Mouse (Mus musculus) liver, embryonic 11.5 days (tissue): Measurements from ENCODE around the gene Tbxas1. TPM values are rescaled to one million over a fixed set of nuclear protein-coding genes. Genes with fewer than 3 reads are reported as not detected.

Experiments used
- ATAC-seq: fragments of 200-750 bp; cut with Nextera tagmentation; replicated peaks from 2 replicates; pipeline ENCODE4 v1.8.0; 2017; ENCODE audit warnings: moderate number of reproducible peaks, mild to moderate bottlenecking, moderate TSS enrichment, moderate library complexity; ENCODE audit not compliant: low FRiP score
- DNase-seq: peaks from one replicate; pipeline ENCODE4 v3.0.0-alpha.2; 2017; ENCODE audit warnings: low spot score
- H3K27ac ChIP-seq: fragments of 300-500 bp; sonication (generic); 2 replicates; pipeline ENCODE4 v1.5.1; 2014; ENCODE audit warnings: mild to moderate bottlenecking, low read depth, low read length, control low read depth
- H3K27me3 ChIP-seq: fragments of 300-500 bp; sonication (generic); replicated peaks from 2 replicates; pipeline ENCODE4 v1.6.1; 2014; ENCODE audit warnings: low read length, mixed read lengths; ENCODE audit not compliant: control insufficient read depth, insufficient read depth
- H3K36me3 ChIP-seq: fragments of 300-500 bp; sonication (generic); 2 replicates; pipeline ENCODE4 v1.6.1; 2014; ENCODE audit warnings: mild to moderate bottlenecking, low read length, moderate library complexity, mixed read lengths; ENCODE audit not compliant: control insufficient read depth, insufficient read depth
- H3K4me1 ChIP-seq: fragments of 300-500 bp; sonication (generic); replicated peaks from 2 replicates; pipeline ENCODE4 v1.6.1; 2014; ENCODE audit warnings: low read length, mixed read lengths; ENCODE audit not compliant: control insufficient read depth, insufficient read depth
- H3K4me2 ChIP-seq: fragments of 300-500 bp; sonication (generic); 2 replicates; pipeline ENCODE4 v1.6.1; 2014; ENCODE audit warnings: mild to moderate bottlenecking, control low read depth, moderate library complexity
- H3K4me3 ChIP-seq: fragments of 300-500 bp; sonication (generic); 2 replicates; pipeline ENCODE4 v1.5.1; 2014; ENCODE audit warnings: low read depth, low read length, control low read depth
- H3K9ac ChIP-seq: fragments of 300-500 bp; sonication (generic); 2 replicates; pipeline ENCODE4 v1.6.1; 2014; ENCODE audit warnings: low read depth, low read length, control low read depth
- H3K9me3 ChIP-seq: fragments of 300-500 bp; sonication (generic); 2 replicates; pipeline ENCODE4 v1.6.1; 2016; ENCODE audit warnings: low read length, inconsistent platforms, mixed read lengths; ENCODE audit not compliant: control insufficient read depth
- WGBS: fragments of 180-500 bp; shearing (Covaris S2); extraction: QIAGEN DNeasy Blood & Tissue Kit; methylation state at CpG from one replicate; pipeline ENCODE4 v1.1.7; 2014; 5-methylcytosine and 5-hydroxymethylcytosine counted together
- polyA plus RNA-seq: library from polyadenylated mRNA; unstranded; fragments of >200 nt; fragmentation: Nextera tagmentation; extraction: Ambion mirVana; gene quantifications from 2 replicates; pipeline ENCODE4 v1.2.1, GENCODE M21; 2014

The Tbxas1 gene
- polyA plus RNA-seq, 1 experiment from 2014 or later: 12.0 TPM

DNA sequence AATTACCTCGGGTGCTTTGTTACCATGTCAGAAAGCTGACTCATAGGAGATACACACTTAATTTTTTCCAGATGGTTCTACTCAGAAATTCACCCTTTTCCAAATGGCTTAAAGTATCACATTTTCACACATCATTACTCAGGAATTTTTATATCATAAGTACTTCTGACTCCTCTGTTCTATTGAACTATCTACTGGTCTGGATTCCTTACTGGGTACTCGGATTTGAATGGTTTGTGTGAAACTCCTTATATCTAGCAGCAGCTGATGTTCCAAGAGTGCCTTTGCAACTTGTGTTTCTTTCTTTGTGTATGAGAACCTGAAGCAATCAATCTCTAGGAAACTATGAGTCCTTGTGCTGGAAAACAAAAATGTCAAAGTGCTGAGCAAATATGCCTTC is 81.4 kb downstream of the Tbxas1 start:
- Histone ChIP-seq H3K36me3 (no peaks in the 10 kb centered on the region), H3K4me1 (peaks cover 7% of the 10 kb centered on the region; the same call in 1 of the 2 replicates), H3K4me2 (no peak overlapping the region), H3K4me3 (no peak overlapping the region), H3K27me3 (no peaks in the 10 kb centered on the region), H3K27ac (no peak overlapping the region), H3K9ac (no peak overlapping the region), H3K9me3 (no peaks in the 10 kb centered on the region)
- DNase-seq (no peak), ATAC-seq (no peak)
- WGBS: 67% methylated on average over 2 of the region's 2 CpGs

DNA sequence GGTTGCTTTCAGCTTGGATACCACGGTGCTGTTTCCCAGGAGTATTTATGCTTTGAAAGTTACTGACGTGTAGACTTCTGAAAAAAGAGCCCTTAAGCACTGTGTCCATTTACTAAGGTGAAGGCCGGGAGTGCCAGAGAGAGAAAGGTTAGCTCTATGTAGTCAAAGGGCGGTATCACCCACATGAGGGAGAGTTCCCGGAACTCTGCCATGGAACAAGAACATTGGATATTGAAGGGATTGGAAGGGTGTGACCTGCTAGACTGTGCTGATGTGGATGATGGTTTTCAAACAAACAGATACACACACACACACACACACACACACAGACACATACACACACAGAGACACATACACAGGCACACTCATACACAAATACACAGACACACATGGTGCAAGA is 82.0 kb downstream of the Tbxas1 start:
- no peak overlapping the region for H3K4me3 ChIP-seq
- H3K9ac ChIP-seq: no peak overlapping the region
- no peaks in the 10 kb centered on the region for H3K9me3 ChIP-seq
- H3K4me1 ChIP-seq: peaks cover 7% of the 10 kb centered on the region; the same call in 1 of the 2 replicates
- no peak overlapping the region for H3K4me2 ChIP-seq
- H3K36me3 ChIP-seq: no peaks in the 10 kb centered on the region
- H3K27me3 ChIP-seq: no peaks in the 10 kb centered on the region
- no peak for DNase-seq
- no peak overlapping the region for H3K27ac ChIP-seq
- no peak for ATAC-seq
- WGBS: 77% methylated on average over 5 of the region's 5 CpGs

DNA sequence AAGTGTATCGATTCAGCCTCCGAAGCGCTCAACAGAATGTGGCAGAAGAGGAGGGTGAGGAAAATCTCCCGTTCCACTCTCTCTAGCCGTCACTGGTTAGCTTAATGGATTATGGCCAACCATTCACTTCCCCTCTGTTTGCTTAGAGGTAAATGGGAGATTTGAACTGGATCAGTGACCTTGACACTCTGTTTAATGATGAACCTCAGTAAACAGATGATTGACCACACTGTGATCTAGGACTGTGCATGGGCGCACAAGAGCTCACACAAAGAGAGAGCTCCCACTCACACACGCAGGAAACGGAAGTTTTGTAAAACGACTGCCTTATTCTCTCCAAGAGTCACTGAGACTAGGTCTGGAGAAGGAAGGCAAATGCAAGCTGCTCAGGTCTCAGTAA is 84.3 kb downstream of the Tbxas1 start:
- no peaks in the 10 kb centered on the region for H3K27me3 ChIP-seq
- H3K4me2 ChIP-seq: no peak overlapping the region
- DNase-seq (no peak), ATAC-seq (peak; percentile 47)
- H3K4me3 ChIP-seq: no peak overlapping the region
- peaks cover 7% of the 10 kb centered on the region; the same call in 1 of the 2 replicates for H3K4me1 ChIP-seq
- no peak overlapping the region for H3K9ac ChIP-seq
- H3K27ac ChIP-seq: 0 out of 2 replicates have a peak overlapping the region, but pooled peaks have one; percentile 4
- no peaks in the 10 kb centered on the region for H3K9me3 ChIP-seq
- WGBS: 79% methylated on average over 9 of the region's 9 CpGs
- no peaks in the 10 kb centered on the region for H3K36me3 ChIP-seq

- Histone ChIP-seq H3K36me3 (no peaks in the 10 kb centered on the region), H3K9me3 (no peaks in the 10 kb centered on the region), H3K27ac (no peak overlapping the region), H3K27me3 (no peaks in the 10 kb centered on the region), H3K9ac (no peak overlapping the region), H3K4me2 (no peak overlapping the region), H3K4me1 (peaks cover 7% of the 10 kb centered on the region; the same call in 1 of the 2 replicates), H3K4me3 (no peak overlapping the region)
- no peak for ATAC-seq
- WGBS: 73% methylated on average over 2 of the region's 3 CpGs
- no peak for DNase-seq
Measured at GRCm38 (mm10) chr6:38960367-38960766, 85.2 kb downstream of the Tbxas1 start.

GRCm38 (mm10) chr6:38960791-38961426 is 85.7 kb downstream of the Tbxas1 start:
- Histone ChIP-seq H3K4me2 (no peak overlapping the region), H3K9ac (no peak overlapping the region), H3K36me3 (no peaks in the 10 kb centered on the region), H3K4me1 (peaks cover 7% of the 10 kb centered on the region; the same call in 1 of the 2 replicates), H3K27ac (no peak overlapping the region), H3K9me3 (no peaks in the 10 kb centered on the region), H3K4me3 (no peak overlapping the region), H3K27me3 (no peaks in the 10 kb centered on the region)
- WGBS: 66% methylated on average over 12 of the region's 12 CpGs
- ATAC-seq (peak; percentile 26; the same call in 1 of the 2 replicates), DNase-seq (no peak)

- ATAC-seq (no peak; the same call in 1 of the 2 replicates), DNase-seq (no peak)
- WGBS: 65% methylated on average over 8 of the region's 8 CpGs
- H3K27ac ChIP-seq: no peak overlapping the region
- H3K36me3 ChIP-seq: no peaks in the 10 kb centered on the region
- H3K4me2 ChIP-seq: no peak overlapping the region
- no peaks in the 10 kb centered on the region for H3K27me3 ChIP-seq
- peaks cover 7% of the 10 kb centered on the region; the same call in 1 of the 2 replicates for H3K4me1 ChIP-seq
- H3K4me3 ChIP-seq: no peak overlapping the region
- no peak overlapping the region for H3K9ac ChIP-seq
- no peaks in the 10 kb centered on the region for H3K9me3 ChIP-seq
Measured at GRCm38 (mm10) chr6:38961427-38962033, 86.3 kb downstream of the Tbxas1 start.

- peaks cover 18% of the 10 kb centered on the region for H3K4me1 ChIP-seq
- H3K9me3 ChIP-seq: no peaks in the 10 kb centered on the region
- ATAC-seq (peak; percentile 75), DNase-seq (no peak)
- H3K4me2 ChIP-seq: no peak overlapping the region
- H3K4me3 ChIP-seq: no peak overlapping the region
- H3K36me3 ChIP-seq: no peaks in the 10 kb centered on the region
- H3K9ac ChIP-seq: no peak overlapping the region
- no peak overlapping the region for H3K27ac ChIP-seq
- WGBS: 67% methylated on average over 5 of the region's 5 CpGs
- no peaks in the 10 kb centered on the region for H3K27me3 ChIP-seq
Measured at GRCm38 (mm10) chr6:38966839-38967238, 91.6 kb downstream of the Tbxas1 start.

- no peaks in the 10 kb centered on the region for H3K36me3 ChIP-seq
- no peak overlapping the region for H3K4me2 ChIP-seq
- H3K9ac ChIP-seq: no peak overlapping the region
- no peak for ATAC-seq
- no peak for DNase-seq
- 62% methylated on average over 6 of the region's 6 CpGs for WGBS
- no peak overlapping the region for H3K4me3 ChIP-seq
- no peaks in the 10 kb centered on the region for H3K9me3 ChIP-seq
- no peak overlapping the region for H3K27ac ChIP-seq
- no peaks in the 10 kb centered on the region for H3K27me3 ChIP-seq
- H3K4me1 ChIP-seq: peaks cover 18% of the 10 kb centered on the region
Measured at GRCm38 (mm10) chr6:38967288-38967687, 92.1 kb downstream of the Tbxas1 start.

GRCm38 (mm10) chr6:38967988-38968387 is 92.8 kb downstream of the Tbxas1 start:
- ATAC-seq (no peak), DNase-seq (no peak)
- no peak overlapping the region for H3K4me3 ChIP-seq
- H3K27ac ChIP-seq: no peak overlapping the region
- H3K9me3 ChIP-seq: no peaks in the 10 kb centered on the region
- 83% methylated on average over 5 of the region's 5 CpGs for WGBS
- H3K27me3 ChIP-seq: no peaks in the 10 kb centered on the region
- H3K4me2 ChIP-seq: no peak overlapping the region
- no peaks in the 10 kb centered on the region for H3K36me3 ChIP-seq
- H3K4me1 ChIP-seq: peaks cover 18% of the 10 kb centered on the region
- H3K9ac ChIP-seq: no peak overlapping the region
